Mouse (Mus musculus): ENCODE measurements around the gene Adam8. TPM values are rescaled to one million over a fixed set of nuclear protein-coding genes. Genes with fewer than 3 reads are reported as not detected.

Adam8 gene
- total RNA-seq, 2 experiments from 2014 or later = 0.30 to 0.47 TPM

- DNase-seq (ENCODE audit: low spot score) = no peak
Observed at GRCm38 (mm10) chr7:139979011-139979719, 13.2 kb downstream of the Adam8 start.

DNA sequence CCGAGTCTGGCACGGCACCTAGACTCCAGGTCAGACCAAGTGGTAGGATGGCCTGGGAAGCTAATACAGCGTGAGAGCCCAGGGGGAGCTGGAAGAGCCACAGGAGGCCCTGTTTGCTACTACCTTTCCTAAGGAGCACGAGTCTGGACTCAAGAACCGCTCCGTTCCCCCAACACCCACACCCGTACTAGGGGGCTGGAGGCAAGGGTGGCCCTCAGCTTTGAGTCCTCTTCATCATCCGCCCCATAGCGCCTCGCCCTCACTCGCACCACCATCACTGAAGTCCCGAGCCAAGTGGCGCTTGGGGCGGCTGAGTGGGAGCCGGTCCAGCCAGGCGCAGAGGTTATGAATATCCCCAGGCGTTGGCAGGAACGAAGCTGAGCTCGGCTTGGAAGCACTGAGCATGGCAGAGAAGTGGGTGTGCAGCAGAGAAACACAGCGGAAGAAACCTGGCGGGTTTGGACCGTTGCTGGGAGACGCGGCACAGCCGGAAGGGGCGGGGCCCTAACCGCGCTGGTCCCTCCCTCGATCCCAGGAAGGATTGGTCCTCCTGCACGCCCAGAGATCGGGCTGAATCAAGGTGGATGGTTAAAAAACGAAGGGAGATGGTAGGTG is 14.0 kb downstream of the Adam8 start, which contains the start of gene 6430531B16Rik:
Gene 6430531B16Rik, minus strand, starts transcription at position 478 of the 615 bp plus-strand sequence.
- DNase-seq (ENCODE audit: low spot score) = peak; percentile 82

GRCm38 (mm10) chr7:139975471-139975870 is 16.9 kb downstream of the Adam8 start:
- DNase-seq (ENCODE audit: low spot score) = no peak

- DNase-seq (ENCODE audit: low spot score) = no peak
Observed at GRCm38 (mm10) chr7:139974307-139974706, 18.1 kb downstream of the Adam8 start.

GRCm38 (mm10) chr7:139972923-139973331 is 19.4 kb downstream of the Adam8 start:
- DNase-seq (ENCODE audit: low spot score) = no peak

- no peak for DNase-seq (ENCODE audit: low spot score)
Observed at GRCm38 (mm10) chr7:139971436-139971835, 20.9 kb downstream of the Adam8 start.

GRCm38 (mm10) chr7:139970979-139971378 is 21.4 kb downstream of the Adam8 start:
- no peak for DNase-seq (ENCODE audit: low spot score)

DNA sequence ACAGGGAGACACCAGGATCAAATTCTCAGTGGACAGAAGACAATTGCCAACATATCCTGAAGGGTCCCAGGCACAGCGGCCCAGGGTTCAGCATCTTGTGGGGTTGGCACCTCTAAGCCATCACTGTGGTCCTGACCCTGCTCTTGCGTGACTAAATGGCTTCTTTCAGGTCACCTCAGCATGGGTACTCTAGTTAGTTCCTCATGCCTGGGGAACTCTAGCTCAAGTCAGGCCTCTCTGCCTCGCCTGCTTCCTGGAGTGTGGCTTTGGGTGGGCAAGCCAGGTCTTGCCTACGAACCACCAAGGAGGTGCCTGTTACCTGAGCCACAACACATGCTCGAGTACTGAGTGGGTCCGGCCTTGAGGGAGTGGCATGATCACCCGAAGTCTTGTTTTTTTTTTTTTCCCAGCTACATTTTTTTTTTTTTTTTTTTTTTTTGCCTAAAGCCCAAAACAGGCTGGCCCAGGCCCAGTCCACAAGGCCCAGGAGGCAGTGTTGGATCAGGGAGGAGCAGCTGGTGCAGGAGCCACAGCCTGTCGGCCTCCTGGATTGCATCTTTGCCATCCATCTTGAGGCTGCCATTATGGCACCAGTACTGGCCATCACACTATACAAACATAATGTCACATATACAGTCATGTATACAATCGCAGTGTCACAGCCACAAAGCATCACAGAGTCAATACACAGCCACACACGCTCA is 22.0 kb downstream of the Adam8 start:
- DNase-seq (ENCODE audit: low spot score) = no peak

- peak; percentile 80 for DNase-seq (ENCODE audit: low spot score)
Observed at GRCm38 (mm10) chr7:139969348-139970130, 22.8 kb downstream of the Adam8 start.

- DNase-seq (ENCODE audit: low spot score) = no peak
Observed at GRCm38 (mm10) chr7:139968428-139968827, 23.9 kb downstream of the Adam8 start.

DNA sequence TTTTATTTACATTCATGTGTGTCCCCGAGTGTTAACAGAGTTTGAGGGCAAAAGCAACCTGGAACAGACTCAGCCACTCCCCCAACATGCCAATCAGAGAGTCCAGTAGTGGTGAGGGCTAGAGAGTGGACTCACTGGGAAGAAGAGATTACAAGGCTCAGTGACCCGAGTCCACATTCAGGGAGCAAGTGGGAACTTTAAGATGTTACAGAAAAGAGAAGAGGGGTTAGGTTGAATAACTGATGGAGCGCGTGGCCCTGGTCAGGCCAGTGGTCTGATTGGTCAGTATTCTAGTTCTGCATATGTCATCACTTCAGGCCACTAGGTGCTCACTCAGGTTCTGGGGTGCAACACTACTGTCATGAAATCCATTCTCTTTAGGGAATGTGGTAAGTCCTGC is 25.2 kb downstream of the Adam8 start:
- no peak for DNase-seq (ENCODE audit: low spot score)

- DNase-seq (ENCODE audit: low spot score) = no peak
Observed at GRCm38 (mm10) chr7:139963814-139964213, 28.5 kb downstream of the Adam8 start.

GRCm38 (mm10) chr7:139961141-139961540 is 31.2 kb downstream of the Adam8 start:
- no peak for DNase-seq (ENCODE audit: low spot score)

GRCm38 (mm10) chr7:139957958-139958357 is 34.4 kb downstream of the Adam8 start:
- DNase-seq (ENCODE audit: low spot score) = no peak

- DNase-seq (ENCODE audit: low spot score) = no peak
Observed at GRCm38 (mm10) chr7:139957437-139957836, 34.9 kb downstream of the Adam8 start.

DNA sequence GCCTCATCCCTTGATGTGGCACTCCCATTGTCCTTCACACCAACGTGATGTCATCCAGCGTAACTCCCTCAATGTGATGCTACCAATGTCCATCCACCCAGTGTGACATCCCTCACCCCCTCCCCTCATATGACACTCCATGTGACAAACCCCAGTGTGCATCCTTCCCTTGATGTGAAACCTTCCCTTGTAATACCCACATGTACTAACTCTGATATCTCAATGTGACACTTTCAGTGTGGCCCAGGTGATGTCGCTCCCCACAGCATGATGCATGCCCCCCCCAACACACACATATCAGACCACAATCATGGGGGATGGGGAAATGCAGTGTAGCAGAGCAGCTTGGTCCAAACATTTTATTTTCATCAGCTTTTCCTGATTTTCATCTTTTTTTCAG is 35.7 kb downstream of the Adam8 start:
- DNase-seq (ENCODE audit: low spot score) = no peak

- no peak for DNase-seq (ENCODE audit: low spot score)
Observed at GRCm38 (mm10) chr7:139955505-139955904, 36.9 kb downstream of the Adam8 start.

DNA sequence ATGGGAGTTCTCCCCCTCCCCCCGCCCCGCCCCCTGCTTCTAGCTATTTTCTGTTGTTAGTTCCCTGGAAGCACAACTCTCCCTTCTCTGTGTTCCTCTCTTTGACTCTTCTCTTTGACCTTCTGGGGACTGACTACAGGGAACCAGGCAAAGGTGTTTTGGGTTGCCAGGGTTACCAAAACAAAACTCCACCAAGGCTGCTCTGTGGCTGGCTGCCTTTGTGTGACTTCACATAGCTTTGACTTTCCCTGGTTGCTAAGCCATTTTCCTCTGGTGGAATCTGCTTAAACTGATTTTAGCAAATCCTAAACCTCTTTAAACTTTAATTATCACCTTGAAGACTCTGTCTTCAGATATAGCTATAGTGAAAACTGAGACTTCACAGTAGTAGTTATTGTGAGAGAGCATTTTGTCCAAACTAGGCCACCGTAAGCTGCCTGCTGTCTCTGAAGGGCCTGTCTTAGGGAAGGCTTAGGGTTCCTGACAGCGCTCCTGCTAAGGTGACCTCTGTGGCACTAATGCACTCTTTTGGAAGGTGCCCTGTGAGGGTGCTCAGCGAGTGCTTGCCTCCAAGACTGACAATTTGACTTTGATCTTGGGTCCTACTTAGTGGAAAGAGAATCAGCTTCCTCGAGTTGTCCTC is 40.2 kb downstream of the Adam8 start:
- DNase-seq (ENCODE audit: low spot score) = no peak

DNA sequence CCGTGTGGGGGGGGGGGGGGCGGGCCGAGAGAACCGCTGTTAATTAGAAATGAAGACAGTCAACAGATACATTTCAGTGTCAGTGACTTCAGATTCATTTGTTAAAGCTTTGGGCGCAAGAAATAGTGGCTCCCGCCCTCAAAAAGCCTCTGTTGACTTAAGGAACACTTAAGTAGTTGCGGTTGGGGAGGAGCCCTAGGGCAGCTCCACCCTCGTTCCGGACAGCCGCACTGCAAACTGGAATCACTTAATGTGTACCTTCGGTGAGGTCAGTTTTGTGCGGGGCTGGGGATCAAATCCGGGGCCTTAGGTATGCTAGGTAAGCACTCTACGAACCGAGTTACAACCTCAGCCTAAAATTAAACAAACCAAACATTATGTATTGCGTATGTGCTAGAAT is 41.3 kb downstream of the Adam8 start:
- DNase-seq (ENCODE audit: low spot score) = no peak

DNA sequence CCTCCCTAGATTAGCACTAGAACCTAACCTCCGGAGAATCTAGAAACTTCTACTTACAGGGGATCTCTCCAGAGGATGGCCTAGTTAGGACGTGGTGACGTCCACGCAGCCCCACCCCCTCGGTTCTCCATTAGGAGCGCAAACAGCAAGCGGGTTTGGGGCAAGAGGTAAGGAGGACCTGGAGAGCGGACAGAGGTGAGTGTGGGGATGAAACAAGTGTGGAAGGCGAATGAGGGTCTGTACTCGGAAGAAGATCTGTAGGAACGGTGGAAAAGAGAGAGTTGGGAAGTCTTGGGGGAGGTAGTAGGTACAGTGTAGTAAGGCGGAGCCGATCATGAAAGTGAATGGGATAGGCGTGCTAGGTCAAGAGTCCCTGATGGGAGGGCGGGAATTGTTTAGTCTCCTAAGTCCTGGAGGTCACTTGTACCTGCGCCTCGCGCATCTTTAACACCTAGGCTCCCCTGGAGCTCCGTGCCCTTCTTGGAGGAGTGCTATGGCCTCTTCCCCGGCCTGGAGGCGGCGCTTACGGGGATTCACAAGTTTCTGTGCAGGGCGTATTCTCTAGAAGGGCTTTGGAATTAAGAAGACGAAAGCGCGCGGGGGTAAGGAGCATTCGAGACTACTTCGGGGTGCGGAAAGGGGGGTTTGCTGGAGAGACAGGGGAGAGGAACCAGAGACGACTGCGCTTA is 41.9 kb downstream of the Adam8 start:
- peak; percentile 20 for DNase-seq (ENCODE audit: low spot score)

- peak; percentile 46 for DNase-seq (ENCODE audit: low spot score)
Observed at GRCm38 (mm10) chr7:139949893-139950282, 42.5 kb downstream of the Adam8 start.
